8 mouse cellular contexts compared by ENCODE assay signal in genomic region chr11:119546496-119547182, GRCm38 (mm10). TPM values are rescaled to one million over a fixed set of nuclear protein-coding genes. Genes with fewer than 3 reads are reported as not detected.
DNase-seq lines count a peak whose midpoint lies in the region; ATAC-seq and TF ChIP-seq lines count a peak whose summit lies in the region.

No protein-coding gene starts in this region.

- H3K36me3 ChIP-seq in forebrain, postnatal 0 days (ENCODE audit: insufficient read depth): no peaks in the 10 kb centered on the region
- H3K36me3 ChIP-seq in intestine, embryonic 15.5 days: no peaks in the 10 kb centered on the region
- 0 out of 2 replicates have a peak, but pooled peaks cover 2% of the 10 kb centered on the region for H3K36me3 ChIP-seq in neural tube, embryonic 15.5 days

- H3K4me1 ChIP-seq in bone marrow macrophage, adult 2 months (ENCODE audit: control insufficient read depth, insufficient read depth, low read length): no peaks in the 10 kb centered on the region
- H3K4me1 ChIP-seq in forebrain, postnatal 0 days (ENCODE audit: insufficient read depth): peaks cover 26% of the 10 kb centered on the region
- H3K4me1 ChIP-seq in intestine, embryonic 15.5 days (replicated peaks): peaks cover 39% of the 10 kb centered on the region
- peaks cover 85% of the 10 kb centered on the region for H3K4me1 ChIP-seq in neural tube, embryonic 15.5 days

- 2% methylated on average over 45 of the region's 46 CpGs for WGBS in forebrain, postnatal 0 days
- under 1% methylated on average over 46 of the region's 46 CpGs for WGBS in intestine, embryonic 15.5 days
- under 1% methylated on average over 44 of the region's 46 CpGs for WGBS in neural tube, embryonic 15.5 days

- H3K4me3 ChIP-seq in layer of hippocampus, adult 2 months: peak overlapping the region; percentile 93
- H3K4me3 ChIP-seq in bone marrow macrophage, adult 2 months (ENCODE audit: insufficient read depth, low read length): peak overlapping the region; percentile 54
- H3K4me3 ChIP-seq in forebrain, postnatal 0 days (ENCODE audit: low read depth, low read length): peak overlapping the region; percentile 65
- H3K4me3 ChIP-seq in intestine, embryonic 15.5 days (replicated peaks): peak overlapping the region; percentile 59
- peak overlapping the region; percentile 75 for H3K4me3 ChIP-seq in neural tube, embryonic 15.5 days (replicated peaks)

- H3K9ac ChIP-seq in forebrain, postnatal 0 days: peak overlapping the region; percentile 69
- H3K9ac ChIP-seq in intestine, embryonic 15.5 days: peak overlapping the region; percentile 52; the same call in 1 of the 2 replicates
- H3K9ac ChIP-seq in neural tube, embryonic 15.5 days (replicated peaks): peak overlapping the region; percentile 85

- no peak for DNase-seq in layer of hippocampus, adult 2 months (ENCODE audit: low spot score in 2 of 2)
- DNase-seq in layer of hippocampus, adult 11-12 months (ENCODE audit: low spot score): no peak
- no peak for DNase-seq in forebrain, postnatal 0 days
- no peak for DNase-seq in T-cell, adult 2 months (ENCODE audit: low spot score)
- no peak for DNase-seq in left cerebral cortex, postnatal 10 days (ENCODE audit: extremely low spot score in 1 of 2, low spot score in 2 of 2)

- no peaks in the 10 kb centered on the region for H3K9me3 ChIP-seq in forebrain, postnatal 0 days (ENCODE audit: low read length)
- no peaks in the 10 kb centered on the region for H3K9me3 ChIP-seq in intestine, embryonic 15.5 days
- H3K9me3 ChIP-seq in neural tube, embryonic 15.5 days (replicated peaks): no peaks in the 10 kb centered on the region

- no peak for ATAC-seq in forebrain, postnatal 0 days
- ATAC-seq in intestine, embryonic 15.5 days: no peak
- ATAC-seq in neural tube, embryonic 15.5 days (ENCODE audit: low FRiP score): no peak

- TF ChIP-seq CTCF in layer of hippocampus, adult 2 months (conservative IDR thresholded peaks at IDR 0.05): no peak
- no peak for TF ChIP-seq CTCF in bone marrow macrophage, adult 2 months (IDR thresholded peaks at IDR 0.05; ENCODE audit: low read depth, low read length)
- TF ChIP-seq CTCF in forebrain, postnatal 0 days (IDR thresholded peaks at IDR 0.05; ENCODE audit: low read depth): no peak

- H3K27ac ChIP-seq in layer of hippocampus, adult 2 months: peak overlapping the region; percentile 92
- no peak overlapping the region for H3K27ac ChIP-seq in bone marrow macrophage, adult 2 months (ENCODE audit: insufficient read depth, low read depth, low read length)
- H3K27ac ChIP-seq in forebrain, postnatal 0 days (ENCODE audit: low read depth, low read length): no peak overlapping the region
- H3K27ac ChIP-seq in intestine, embryonic 15.5 days: no peak overlapping the region
- H3K27ac ChIP-seq in neural tube, embryonic 15.5 days (replicated peaks): peak overlapping the region; percentile 76

- no peak for TF ChIP-seq POLR2A in bone marrow macrophage, adult 2 months (IDR thresholded peaks at IDR 0.05; ENCODE audit: borderline replicate concordance, low read depth, low read length)

- intact Hi-C loops in left cerebral cortex, postnatal 10 days (cut with DNase I): no loop called here

- peak overlapping the region; percentile 99 for H3K4me2 ChIP-seq in forebrain, postnatal 0 days (ENCODE audit: low read depth)
- peak overlapping the region; percentile 100 for H3K4me2 ChIP-seq in intestine, embryonic 15.5 days (replicated peaks)
- H3K4me2 ChIP-seq in neural tube, embryonic 15.5 days: peak overlapping the region; percentile 98

- peaks cover 9% of the 10 kb centered on the region; the same call in 1 of the 2 replicates for H3K27me3 ChIP-seq in forebrain, postnatal 0 days (ENCODE audit: insufficient read depth, low read length)
- peaks cover 88% of the 10 kb centered on the region for H3K27me3 ChIP-seq in intestine, embryonic 15.5 days (replicated peaks)
- H3K27me3 ChIP-seq in neural tube, embryonic 15.5 days (replicated peaks): peaks cover 20% of the 10 kb centered on the region

RNA-seq across cellular contexts. Expression of gene Nptx1, which starts 0.9 kb away (rescaled TPM):
- 100 to 1,000 TPM; 475 to 499 TPM for total RNA-seq in layer of hippocampus, adult 2 months (2021)
- polyA plus RNA-seq in bone marrow macrophage, adult 2 months (2012; ENCODE audit: insufficient read depth, insufficient read length, missing spikeins): 0.21 and 0.40 TPM in 2 replicates
- 10.0 and 14.2 TPM in 2 replicates for total RNA-seq in forebrain, postnatal 0 days (2014; rRNA removed)
- polyA plus RNA-seq in forebrain, postnatal 0 days (2015; fragmentation: Nextera tagmentation; extraction: Ambion mirVana): 5.1 and 6.9 TPM in 2 replicates
- polyA plus RNA-seq in intestine, embryonic 15.5 days (2015; fragmentation: Nextera tagmentation; extraction: Ambion mirVana): 0.90 and 1.1 TPM in 2 replicates
- 26.0 and 28.3 TPM in 2 replicates for polyA plus RNA-seq in neural tube, embryonic 15.5 days (2015; fragmentation: Nextera tagmentation; extraction: Ambion mirVana)
- total RNA-seq in left cerebral cortex, postnatal 10 days (2021): 10 to 100 TPM; 53.0 to 60.4 TPM

RNA-seq across cellular contexts. Expression of gene Endov, which starts 55.5 kb away (rescaled TPM):
- 10 to 100 TPM; 35.8 to 35.9 TPM for total RNA-seq in layer of hippocampus, adult 2 months (2021)
- polyA plus RNA-seq in bone marrow macrophage, adult 2 months (2012; ENCODE audit: insufficient read depth, insufficient read length, missing spikeins): 7.0 and 7.7 TPM in 2 replicates
- total RNA-seq in forebrain, postnatal 0 days (2014; rRNA removed): 35.6 and 42.8 TPM in 2 replicates
- 15.2 and 16.9 TPM in 2 replicates for polyA plus RNA-seq in forebrain, postnatal 0 days (2015; fragmentation: Nextera tagmentation; extraction: Ambion mirVana)
- 15.5 and 15.6 TPM in 2 replicates for polyA plus RNA-seq in intestine, embryonic 15.5 days (2015; fragmentation: Nextera tagmentation; extraction: Ambion mirVana)
- 15.1 and 15.8 TPM in 2 replicates for polyA plus RNA-seq in neural tube, embryonic 15.5 days (2015; fragmentation: Nextera tagmentation; extraction: Ambion mirVana)
- total RNA-seq in left cerebral cortex, postnatal 10 days (2021): 10 to 100 TPM; 23.6 to 25.8 TPM

RNA-seq across cellular contexts. Expression of gene Rptor, which starts 56.1 kb away (rescaled TPM):
- total RNA-seq in layer of hippocampus, adult 2 months (2021): 10 to 100 TPM; 62.3 to 66.1 TPM
- 19.4 and 23.8 TPM in 2 replicates for polyA plus RNA-seq in bone marrow macrophage, adult 2 months (2012; ENCODE audit: insufficient read depth, insufficient read length, missing spikeins)
- 38.4 and 46.7 TPM in 2 replicates for total RNA-seq in forebrain, postnatal 0 days (2014; rRNA removed)
- polyA plus RNA-seq in forebrain, postnatal 0 days (2015; fragmentation: Nextera tagmentation; extraction: Ambion mirVana): 5.0 and 8.0 TPM in 2 replicates
- polyA plus RNA-seq in intestine, embryonic 15.5 days (2015; fragmentation: Nextera tagmentation; extraction: Ambion mirVana): 9.0 and 10.1 TPM in 2 replicates
- 10.4 and 11.7 TPM in 2 replicates for polyA plus RNA-seq in neural tube, embryonic 15.5 days (2015; fragmentation: Nextera tagmentation; extraction: Ambion mirVana)
- total RNA-seq in left cerebral cortex, postnatal 10 days (2021): 10 to 100 TPM; 51.5 to 53.9 TPM

Comparison
In these comparisons a context has a peak if more than half of its experiments do, and no peak if none do; other contexts are left out.
1. H3K27ac ChIP-seq: peak in layer of hippocampus, adult 2 months (single experiment) and neural tube, embryonic 15.5 days (single experiment); none in bone marrow macrophage, adult 2 months (single experiment), forebrain, postnatal 0 days (single experiment) and intestine, embryonic 15.5 days (single experiment).
2. Peak in every context shown above with its lines, with median percentiles within 50 percentile points of each other: H3K4me3 ChIP-seq, H3K4me2 ChIP-seq and H3K9ac ChIP-seq.